Mouse (Mus musculus): ENCODE measurements around the gene S100a5.

DNA sequence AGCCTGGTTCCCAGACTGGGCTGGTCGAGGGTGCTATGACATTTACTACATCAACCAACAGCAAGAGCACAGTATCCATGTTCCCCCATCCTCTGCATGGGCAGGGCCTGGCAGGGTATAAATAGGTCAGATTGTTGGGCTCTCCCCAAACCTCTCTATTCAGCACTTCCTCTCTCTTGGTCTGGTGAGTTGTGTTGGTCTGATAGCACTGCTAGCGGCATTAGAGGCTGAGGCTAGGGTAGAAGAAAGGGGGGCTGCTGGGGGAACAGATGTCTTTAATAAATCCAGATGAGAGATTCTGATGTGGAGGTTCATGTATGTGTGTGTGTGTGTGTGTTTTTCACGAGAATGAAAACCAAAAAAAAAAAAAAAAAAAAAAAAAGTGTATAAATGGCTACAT, 4.7 kb upstream of the S100a5 start, which contains the start of gene S100a4:
- TF ChIP-seq CTCF (IDR thresholded peaks at IDR 0.05; ENCODE audit: low read depth) (no peak), EP300 (optimal IDR thresholded peaks at IDR 0.05) (no peak)

Measured in stomach, postnatal 0 days (tissue).